Mouse (Mus musculus): ENCODE data around the gene Cyp2j5. TPM values are rescaled to one million over a fixed set of nuclear protein-coding genes. Genes with fewer than 3 reads are reported as not detected.

Cyp2j5 gene
- total and polyA plus RNA-seq, 3 experiments = not detected

DNA sequence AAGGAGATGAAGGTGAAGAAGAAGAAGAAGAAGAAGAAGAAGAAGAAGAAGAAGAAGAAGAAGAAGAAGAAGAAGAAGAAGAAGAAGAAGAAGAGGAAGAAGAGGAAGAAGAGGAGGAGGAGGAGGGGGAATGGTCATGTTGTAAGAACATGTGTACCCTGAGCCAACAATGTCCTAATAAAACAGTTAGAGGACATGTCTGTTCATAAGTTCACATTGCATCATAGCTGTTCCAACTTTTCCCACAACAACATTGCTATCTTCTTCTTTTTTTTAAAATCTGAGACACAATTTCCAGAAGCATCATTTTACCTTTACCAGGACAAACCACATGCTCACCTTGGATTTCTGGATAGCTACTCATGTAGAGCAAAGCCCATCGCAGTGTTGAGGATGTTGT is 28.5 kb downstream of the Cyp2j5 start:
- H3K9me3 ChIP-seq (replicated peaks; ENCODE audit: low read length) = peaks cover 5% of the 10 kb centered on the region
- DNase-seq (ENCODE audit: extremely low read depth) = no peak
- no peak overlapping the region for H3K9ac ChIP-seq (ENCODE audit: insufficient read depth, low read depth)
- no peak for TF ChIP-seq MAFK (IDR thresholded peaks at IDR 0.05; ENCODE audit: insufficient replicate concordance, low read length)
- TF ChIP-seq ZNF384 (IDR thresholded peaks at IDR 0.05; ENCODE audit: low read depth, low read length) = no peak
- TF ChIP-seq PAX5 (IDR thresholded peaks at IDR 0.05; ENCODE audit: low read length) = no peak
- TF ChIP-seq ZKSCAN1 (IDR thresholded peaks at IDR 0.05; ENCODE audit: borderline replicate concordance, low read depth, low read length) = no peak
- TF ChIP-seq POLR2A (IDR thresholded peaks at IDR 0.05; ENCODE audit: low read depth, low read length) = no peak
- TF ChIP-seq CHD2 (IDR thresholded peaks at IDR 0.05; ENCODE audit: low read length) = no peak
- no peak for TF ChIP-seq MAX (IDR thresholded peaks at IDR 0.05; ENCODE audit: low read length)
- no peak for TF ChIP-seq NRF1 (IDR thresholded peaks at IDR 0.05; ENCODE audit: low read depth, low read length)
- no peak for TF ChIP-seq MXI1 (IDR thresholded peaks at IDR 0.05; ENCODE audit: low read depth, low read length)
- TF ChIP-seq USF2 (conservative IDR thresholded peaks at IDR 0.05; ENCODE audit: low read depth, low read length) = no peak
- no peak for TF ChIP-seq UBTF (IDR thresholded peaks at IDR 0.05; ENCODE audit: low read depth, low read length)
- TF ChIP-seq JUND (conservative IDR thresholded peaks at IDR 0.05; ENCODE audit: low read depth, low read length) = no peak
- no peak for TF ChIP-seq CTCF (conservative IDR thresholded peaks at IDR 0.05 in 1 of 2, IDR thresholded peaks at IDR 0.05 in 1 of 2; ENCODE audit: low read depth in 2 of 2, low read length in 2 of 2)
- dilution Hi-C loops (cut with MboI; ENCODE audit: extremely low pct_ligation_motif_present, extremely low pct_unique_long_range_greater_than_20kb, low sequenced_read_pairs) (no loop called here), in situ Hi-C loops (cut with MboI; ENCODE audit: low pct_ligation_motif_present, low pct_unique_long_range_greater_than_20kb, low sequenced_read_pairs) (no loop called here)
- no peaks in the 10 kb centered on the region for H3K27me3 ChIP-seq (replicated peaks)
- no peaks in the 10 kb centered on the region for H3K36me3 ChIP-seq (replicated peaks in 1 of 2; ENCODE audit: control insufficient read depth in 1 of 2, insufficient read depth in 1 of 2, low read length in 1 of 2)
- H3K4me2 ChIP-seq (ENCODE audit: insufficient read depth, low read depth, poor library complexity, severe bottlenecking) = no peak overlapping the region
- no peak overlapping the region for H3K4me3 ChIP-seq (replicated peaks in 1 of 3; ENCODE audit: low read depth in 2 of 3, low read length in 2 of 3, poor library complexity in 1 of 3)
- H3K4me1 ChIP-seq (ENCODE audit: control insufficient read depth in 1 of 2, insufficient read depth in 2 of 2) = no peaks in the 10 kb centered on the region
- no peaks in the 10 kb centered on the region for H3K79me2 ChIP-seq (replicated peaks; ENCODE audit: control insufficient read depth, extremely low read depth, insufficient read depth, poor library complexity, severe bottlenecking)
- no peak overlapping the region for H3K27ac ChIP-seq (ENCODE audit: insufficient read depth, low read depth)

DNA sequence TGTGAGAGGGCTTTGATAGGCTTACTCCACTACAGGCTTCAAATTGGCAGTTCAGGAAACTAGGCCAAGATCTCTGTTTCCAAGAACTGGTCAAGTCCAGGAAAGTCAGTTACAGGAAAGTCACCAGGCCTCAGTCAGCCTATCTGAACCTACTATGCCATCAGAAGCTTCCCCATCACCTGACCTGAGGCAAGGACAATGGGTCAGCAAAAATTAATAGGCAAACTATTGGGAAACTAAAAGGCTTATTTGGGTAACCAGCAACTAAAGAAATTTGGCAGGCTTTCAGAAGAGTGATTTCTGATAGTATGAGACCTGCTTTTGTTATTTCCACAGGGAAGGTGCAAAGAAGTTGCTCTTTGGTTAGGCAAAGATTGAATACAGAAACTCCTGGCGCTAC is 41.5 kb downstream of the Cyp2j5 start:
- H3K4me3 ChIP-seq (replicated peaks in 1 of 3; ENCODE audit: low read depth in 2 of 3, low read length in 2 of 3, poor library complexity in 1 of 3) = no peak overlapping the region
- no peak for DNase-seq (ENCODE audit: extremely low read depth)
- dilution Hi-C loops (cut with MboI; ENCODE audit: extremely low pct_ligation_motif_present, extremely low pct_unique_long_range_greater_than_20kb, low sequenced_read_pairs) (no loop called here), in situ Hi-C loops (cut with MboI; ENCODE audit: low pct_ligation_motif_present, low pct_unique_long_range_greater_than_20kb, low sequenced_read_pairs) (no loop called here)
- no peaks in the 10 kb centered on the region for H3K4me1 ChIP-seq (ENCODE audit: control insufficient read depth in 1 of 2, insufficient read depth in 2 of 2)
- H3K4me2 ChIP-seq (ENCODE audit: insufficient read depth, low read depth, poor library complexity, severe bottlenecking) = no peak overlapping the region
- TF ChIP-seq USF2 (conservative IDR thresholded peaks at IDR 0.05; ENCODE audit: low read depth, low read length) (no peak), RAD21 (IDR thresholded peaks at IDR 0.05; ENCODE audit: low read depth, low read length) (no peak), MAZ (IDR thresholded peaks at IDR 0.05; ENCODE audit: low read depth, low read length) (no peak), POLR2AphosphoS2 (IDR thresholded peaks at IDR 0.05; ENCODE audit: low read depth, low read length) (no peak), MAFK (IDR thresholded peaks at IDR 0.05; ENCODE audit: insufficient replicate concordance, low read length) (no peak), E2F4 (IDR thresholded peaks at IDR 0.05; ENCODE audit: insufficient replicate concordance, low read depth, low read length) (no peak), TBP (conservative IDR thresholded peaks at IDR 0.05; ENCODE audit: low read depth, low read length) (no peak), NELFE (IDR thresholded peaks at IDR 0.05; ENCODE audit: low read depth, low read length) (no peak), TCF12 (IDR thresholded peaks at IDR 0.05; ENCODE audit: low read depth, low read length) (no peak), NRF1 (IDR thresholded peaks at IDR 0.05; ENCODE audit: low read depth, low read length) (no peak), CHD2 (IDR thresholded peaks at IDR 0.05; ENCODE audit: low read length) (no peak), ZMIZ1 (IDR thresholded peaks at IDR 0.05; ENCODE audit: low read depth, low read length) (no peak)
- H3K27ac ChIP-seq (ENCODE audit: insufficient read depth, low read depth) = no peak overlapping the region
- no peaks in the 10 kb centered on the region for H3K27me3 ChIP-seq (replicated peaks)
- H3K9ac ChIP-seq (ENCODE audit: insufficient read depth, low read depth) = no peak overlapping the region
- no peaks in the 10 kb centered on the region for H3K79me2 ChIP-seq (replicated peaks; ENCODE audit: control insufficient read depth, extremely low read depth, insufficient read depth, poor library complexity, severe bottlenecking)
- H3K9me3 ChIP-seq (replicated peaks; ENCODE audit: low read length) = peaks cover 36% of the 10 kb centered on the region
- H3K36me3 ChIP-seq (replicated peaks in 1 of 2; ENCODE audit: control insufficient read depth in 1 of 2, insufficient read depth in 1 of 2, low read length in 1 of 2) = no peaks in the 10 kb centered on the region
